In the genomic region with DNA sequence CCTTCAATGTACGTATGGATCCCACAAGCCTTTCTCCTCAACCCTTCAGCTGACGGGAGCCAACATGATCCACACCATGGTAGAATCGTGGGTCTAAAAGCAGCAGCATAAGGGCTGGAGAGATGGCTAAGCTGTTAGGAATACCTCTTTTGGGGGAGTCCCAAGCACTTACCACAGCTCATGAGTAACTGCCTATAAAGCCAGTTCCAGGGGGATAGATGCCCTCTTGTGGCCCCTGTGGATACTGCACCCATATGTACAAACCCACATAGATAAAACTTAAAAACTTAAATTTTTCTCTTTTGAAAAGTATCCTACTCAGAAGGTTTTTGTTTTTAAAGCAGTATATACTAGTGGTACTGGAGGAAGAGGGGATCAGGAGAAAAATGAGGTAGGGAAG, we compare ENCODE assay signal across 10 mouse cellular contexts.
DNase-seq lines count a peak whose midpoint lies in the region; ATAC-seq lines count a peak whose summit lies in the region.
"Had no signal": no experiment of that assay in that cellular context is flagged by ENCODE, and none has a peak within 500 bp of the region (broad histone marks: within the 10 kb centered on the region; RNA-seq: fewer than 3 reads in every experiment).

No protein-coding gene starts in this region.

- H3K4me3 ChIP-seq in heart, embryonic 12.5 days: no peak overlapping the region
- H3K4me3 ChIP-seq: limb, embryonic 12.5 days; stomach, embryonic 15.5 days had no signal

- H3K36me3 ChIP-seq in heart, embryonic 12.5 days: no peaks in the 10 kb centered on the region
- H3K36me3 ChIP-seq in splenic B cell, adult 2 months (ENCODE audit: control insufficient read depth, insufficient read depth, low read length, poor library complexity, severe bottlenecking): no peaks in the 10 kb centered on the region
- H3K36me3 ChIP-seq: limb, embryonic 12.5 days; stomach, embryonic 15.5 days had no signal

- DNase-seq in heart, adult 8-10 months (ENCODE audit: low spot score): peak; percentile 52
- peak; percentile 63 for DNase-seq in urinary bladder, postnatal 14 days (ENCODE audit: low spot score)
- no peak for DNase-seq in urinary bladder, adult 2 months (ENCODE audit: low spot score)
- DNase-seq in cerebellum, postnatal 4 days (ENCODE audit: low spot score in 2 of 2): peak; percentile 40 to 56
- peak; percentile 50 for DNase-seq in lung, postnatal 25 days (ENCODE audit: low spot score)
- peak; percentile 75 for DNase-seq in splenic B cell, adult 2 months (ENCODE audit: low read depth, low spot score)

- H3K9ac ChIP-seq in heart, embryonic 12.5 days: no peak overlapping the region
- H3K9ac ChIP-seq: limb, embryonic 12.5 days; stomach, embryonic 15.5 days had no signal

- WGBS in heart, embryonic 12.5 days: 61% methylated on average over 3 of the region's 3 CpGs

- no peaks in the 10 kb centered on the region for H3K27me3 ChIP-seq in heart, embryonic 12.5 days (replicated peaks)
- H3K27me3 ChIP-seq in splenic B cell, adult 2 months (ENCODE audit: control insufficient read depth, insufficient read depth, low read length, poor library complexity, severe bottlenecking): no peaks in the 10 kb centered on the region
- H3K27me3 ChIP-seq: limb, embryonic 12.5 days; stomach, embryonic 15.5 days had no signal

- no peaks in the 10 kb centered on the region for H3K9me3 ChIP-seq in heart, embryonic 12.5 days (replicated peaks)
- H3K9me3 ChIP-seq: limb, embryonic 12.5 days; stomach, embryonic 15.5 days had no signal

- H3K4me2 ChIP-seq in heart, embryonic 12.5 days: no peak overlapping the region
- H3K4me2 ChIP-seq: limb, embryonic 12.5 days; stomach, embryonic 15.5 days had no signal

- no peak for ATAC-seq in heart, embryonic 12.5 days (ENCODE audit: insufficient number of reproducible peaks, low FRiP score)
- ATAC-seq in hematopoietic stem cell, adult 5-6 weeks (replicated peaks in 1 of 2; ENCODE audit: insufficient read depth in 1 of 2, low FRiP score in 2 of 2, low TSS enrichment in 1 of 2, low read depth in 1 of 2, poor library complexity in 2 of 2, severe bottlenecking in 2 of 2): peak; percentile 66 to 69; a peak in 3 of 4 replicates

- peaks cover 9% of the 10 kb centered on the region; the same call in 1 of the 2 replicates for H3K4me1 ChIP-seq in heart, embryonic 12.5 days (replicated peaks)
- H3K4me1 ChIP-seq: limb, embryonic 12.5 days; stomach, embryonic 15.5 days had no signal

- no peak overlapping the region for H3K27ac ChIP-seq in heart, embryonic 12.5 days (ENCODE audit: poor library complexity, severe bottlenecking)
- H3K27ac ChIP-seq: limb, embryonic 12.5 days; stomach, embryonic 15.5 days had no signal
